Mouse (Mus musculus) urinary bladder, postnatal 25 days (tissue): ENCODE measurements around the gene Spata25.

ENCODE experiments used
- DNase-seq: peaks from one replicate; pipeline ENCODE4 v3.0.0; 2022; ENCODE audit warnings: low spot score

The Spata25 gene

GRCm38 (mm10) chr2:164850061-164850460 lies 21.7 kb upstream of the Spata25 start:
- DNase-seq, result no peak

GRCm38 (mm10) chr2:164845782-164846181 lies 17.4 kb upstream of the Spata25 start:
- DNase-seq, result no peak

GRCm38 (mm10) chr2:164835164-164835563 lies 6.8 kb upstream of the Spata25 start:
- no peak for DNase-seq

- no peak for DNase-seq
Measured at GRCm38 (mm10) chr2:164834531-164834930, 6.2 kb upstream of the Spata25 start.

- DNase-seq, result peak; percentile 89
Measured at GRCm38 (mm10) chr2:164833314-164833959, 5.1 kb upstream of the Spata25 start, which contains the start of gene Neurl2. Neurl2 (minus strand) TSS chr2:164833456.

GRCm38 (mm10) chr2:164832748-164833301 lies 4.5 kb upstream of the Spata25 start, which contains the start of gene Ctsa:
Ctsa (plus strand) TSS chr2:164832873.
- peak; percentile 49 for DNase-seq

- no peak for DNase-seq
Measured at GRCm38 (mm10) chr2:164832032-164832747, 3.9 kb upstream of the Spata25 start.

- DNase-seq, result no peak
Measured at GRCm38 (mm10) chr2:164831029-164831428, 2.7 kb upstream of the Spata25 start.

GRCm38 (mm10) chr2:164829090-164829489 lies 753 bp upstream of the Spata25 start:
- no peak for DNase-seq

GRCm38 (mm10) chr2:164827146-164827850 lies 1.0 kb downstream of the Spata25 start:
- DNase-seq, result no peak

- no peak for DNase-seq
Measured at GRCm38 (mm10) chr2:164825521-164825920, 2.8 kb downstream of the Spata25 start.

GRCm38 (mm10) chr2:164823969-164824368 lies 4.4 kb downstream of the Spata25 start:
- DNase-seq, result no peak

GRCm38 (mm10) chr2:164823181-164823585 lies 5.2 kb downstream of the Spata25 start:
- no peak for DNase-seq

GRCm38 (mm10) chr2:164822636-164823165 lies 5.6 kb downstream of the Spata25 start, which contains the start of gene Zswim1:
Zswim1 (plus strand) TSS chr2:164822686.
- DNase-seq, result peak; percentile 100

GRCm38 (mm10) chr2:164821060-164821459 lies 7.3 kb downstream of the Spata25 start:
- no peak for DNase-seq

GRCm38 (mm10) chr2:164817703-164818102 lies 10.6 kb downstream of the Spata25 start:
- DNase-seq, result no peak

- no peak for DNase-seq
Measured at GRCm38 (mm10) chr2:164817206-164817605, 11.1 kb downstream of the Spata25 start.

- no peak for DNase-seq
Measured at GRCm38 (mm10) chr2:164815821-164816220, 12.5 kb downstream of the Spata25 start.

- no peak for DNase-seq
Measured at GRCm38 (mm10) chr2:164815348-164815747, 13.0 kb downstream of the Spata25 start.

- no peak for DNase-seq
Measured at GRCm38 (mm10) chr2:164813557-164813956, 14.8 kb downstream of the Spata25 start.

GRCm38 (mm10) chr2:164806614-164807013 lies 21.7 kb downstream of the Spata25 start:
- DNase-seq, result no peak

GRCm38 (mm10) chr2:164805332-164805718 lies 23.0 kb downstream of the Spata25 start:
- DNase-seq, result no peak
